Mouse (Mus musculus) CH12.LX (cell line): ENCODE results near the gene Tcirg1. TPM values are rescaled to one million over a fixed set of nuclear protein-coding genes. Genes with fewer than 3 reads are reported as not detected.

ENCODE experiments used
- DNase-seq: peaks from one replicate; pipeline ENCODE4 v3.0.0-alpha.2; 2013; ENCODE audit errors: extremely low read depth
- H3K27ac ChIP-seq: 2 replicates; pipeline ENCODE4 v1.5.1; 2012; ENCODE audit warnings: low read depth, mild to moderate bottlenecking, control low read depth, moderate library complexity; ENCODE audit not compliant: insufficient read depth
- H3K27me3 ChIP-seq: replicated peaks from 2 replicates; pipeline ENCODE3; 2012; ENCODE audit warnings: inconsistent platforms
- H3K36me3 ChIP-seq, 2 experiments: replicated peaks in 1 of 2; 2 replicates each; pipeline versions ENCODE3 to v1.6.1; 2012; ENCODE audit warnings: inconsistent platforms in 1 of 2, low read length in 1 of 2, mild to moderate bottlenecking in 1 of 2, mixed read lengths in 1 of 2, moderate library complexity in 1 of 2; ENCODE audit not compliant: control insufficient read depth in 1 of 2, insufficient read depth in 1 of 2
- H3K4me1 ChIP-seq, 2 experiments: 2 replicates each; pipeline ENCODE4 v1.6.1; 2012; ENCODE audit warnings: inconsistent platforms in 1 of 2, moderate library complexity in 1 of 2; ENCODE audit not compliant: insufficient read depth in 2 of 2, control insufficient read depth in 1 of 2
- H3K4me2 ChIP-seq: 2 replicates; pipeline ENCODE4 v1.6.1; 2012; ENCODE audit warnings: low read depth, mild to moderate bottlenecking, control low read depth; ENCODE audit not compliant: poor library complexity, insufficient read depth, severe bottlenecking
- H3K4me3 ChIP-seq, 3 experiments: fragments of 150-350 bp in 1 of 3; sonication (generic) in 1 of 3; replicated peaks in 1 of 3; 2 replicates each; pipeline versions ENCODE3 to v1.5.1; 2011 to 2012; ENCODE audit warnings: low read depth in 2 of 3, low read length in 2 of 3, mild to moderate bottlenecking in 2 of 3, moderate library complexity in 2 of 3, control low read depth in 1 of 3, improper control_type of control experiment in 1 of 3, inconsistent platforms in 1 of 3, mixed read lengths in 1 of 3; ENCODE audit not compliant: poor library complexity in 1 of 3
- H3K79me2 ChIP-seq: replicated peaks from 2 replicates; pipeline ENCODE4 v1.6.1; 2012; ENCODE audit warnings: mild to moderate bottlenecking, moderate library complexity; ENCODE audit not compliant: control insufficient read depth, poor library complexity, insufficient read depth, severe bottlenecking; ENCODE audit errors: extremely low read depth
- H3K9ac ChIP-seq: 2 replicates; pipeline ENCODE4 v1.6.1; 2012; ENCODE audit warnings: low read depth, mild to moderate bottlenecking, control low read depth, moderate library complexity; ENCODE audit not compliant: insufficient read depth
- H3K9me3 ChIP-seq: replicated peaks from 2 replicates; pipeline ENCODE3; 2012; ENCODE audit warnings: low read length, inconsistent platforms, mixed read lengths
- ELF1 ChIP-seq: IDR thresholded peaks from 2 replicates; pipeline ENCODE4 v1.6.1; 2014; ENCODE audit warnings: low read depth, mild to moderate bottlenecking, inconsistent platforms, low read length, improper control_type of control experiment
- ETS1 ChIP-seq: conservative IDR thresholded peaks from 2 replicates; pipeline ENCODE4 v1.6.1; 2012; ENCODE audit warnings: low read depth, mild to moderate bottlenecking, inconsistent platforms, low read length, improper control_type of control experiment, moderate library complexity
- IRF4 ChIP-seq: IDR thresholded peaks from 2 replicates; pipeline ENCODE4 v1.6.1; 2014; ENCODE audit warnings: low read depth, mild to moderate bottlenecking, inconsistent platforms, low read length, improper control_type of control experiment
- JUN ChIP-seq: IDR thresholded peaks from 2 replicates; pipeline ENCODE4 v1.6.1; 2011; ENCODE audit warnings: low read depth, mild to moderate bottlenecking, low read length, improper control_type of control experiment, moderate library complexity; ENCODE audit not compliant: insufficient read depth
- MEF2A ChIP-seq: IDR thresholded peaks from 2 replicates; pipeline ENCODE4 v1.6.1; 2014; ENCODE audit warnings: low read depth, mild to moderate bottlenecking, inconsistent platforms, low read length, improper control_type of control experiment, borderline replicate concordance
- RCOR1 ChIP-seq: conservative IDR thresholded peaks from 2 replicates; pipeline ENCODE4 v1.6.1; 2012; ENCODE audit warnings: low read depth, mild to moderate bottlenecking, inconsistent platforms, low read length, improper control_type of control experiment
- SIN3A ChIP-seq: IDR thresholded peaks from 2 replicates; pipeline ENCODE4 v1.6.1; 2012; ENCODE audit warnings: low read length, improper control_type of control experiment, inconsistent platforms
- TBP ChIP-seq: conservative IDR thresholded peaks from 2 replicates; pipeline ENCODE4 v1.6.1; 2011; ENCODE audit warnings: low read depth, low read length, improper control_type of control experiment
- TCF12 ChIP-seq: IDR thresholded peaks from 2 replicates; pipeline ENCODE4 v1.6.1; 2014; ENCODE audit warnings: low read depth, mild to moderate bottlenecking, inconsistent platforms, low read length, improper control_type of control experiment
- UBTF ChIP-seq: IDR thresholded peaks from 2 replicates; pipeline ENCODE4 v1.6.1; 2012; ENCODE audit warnings: low read depth, mild to moderate bottlenecking, inconsistent platforms, low read length, improper control_type of control experiment, moderate library complexity
- USF1 ChIP-seq: IDR thresholded peaks from 2 replicates; pipeline ENCODE4 v1.6.1; 2014; ENCODE audit warnings: low read depth, mild to moderate bottlenecking, inconsistent platforms, low read length, improper control_type of control experiment
- USF2 ChIP-seq: conservative IDR thresholded peaks from 2 replicates; pipeline ENCODE4 v1.6.1; 2011; ENCODE audit warnings: low read depth, low read length, improper control_type of control experiment
- ZMIZ1 ChIP-seq: IDR thresholded peaks from 2 replicates; pipeline ENCODE4 v1.6.1; 2012; ENCODE audit warnings: low read depth, mild to moderate bottlenecking, inconsistent platforms, low read length, improper control_type of control experiment
- ZNF384 ChIP-seq: IDR thresholded peaks from 2 replicates; pipeline ENCODE4 v1.6.1; 2012; ENCODE audit warnings: low read depth, low read length, improper control_type of control experiment, inconsistent platforms
- dilution Hi-C: fragments of 300-500 bp; cut with MboI; formaldehyde crosslinking; loops from 2 replicates; pipeline ENCODE4 v1.14.3; 2020; ENCODE audit warnings: low sequenced_read_pairs; ENCODE audit not compliant: extremely low pct_unique_long_range_greater_than_20kb, extremely low pct_ligation_motif_present
- in situ Hi-C: fragments of 300-500 bp; cut with MboI; formaldehyde crosslinking; loops from 3 replicates; pipeline ENCODE4 v1.14.3; 2019; ENCODE audit warnings: low sequenced_read_pairs, low pct_ligation_motif_present, low pct_unique_long_range_greater_than_20kb, mixed read lengths
- polyA plus RNA-seq: library from polyadenylated mRNA; unstranded; fragments of >175 nt; gene quantifications from 2 replicates; pipeline ENCODE4 v1.2.1, GENCODE M21; 2012; ENCODE audit warnings: low read depth; ENCODE audit not compliant: insufficient read length
- total RNA-seq, 2 experiments: library from RNA; depleted of rRNA; stranded (reverse); fragments of 300-350 nt in 1 of 2; fragments of >200 nt in 1 of 2; gene quantifications; 2 replicates each; pipeline ENCODE4 v1.2.3; 2012 to 2014

The Tcirg1 gene
- total and polyA plus RNA-seq, 3 experiments = 46.6 to 62.8 (median 48.5) TPM

GRCm38 (mm10) chr19:3931716-3932115 is 24.8 kb upstream of the Tcirg1 start:
- Histone ChIP-seq H3K9ac (no peak overlapping the region), H3K9me3 (no peaks in the 10 kb centered on the region), H3K4me2 (no peak overlapping the region), H3K27ac (no peak overlapping the region), H3K27me3 (no peaks in the 10 kb centered on the region), H3K4me3 (peak overlapping the region in 1 of 3 experiments; percentile 17), H3K36me3 (peaks cover 0 to under 1% of the 10 kb centered on the region in 2 experiments), H3K79me2 (no peaks in the 10 kb centered on the region), H3K4me1 (peaks cover 36 to 67% of the 10 kb centered on the region in 2 experiments)
- in situ Hi-C loops = no loop called here
- DNase-seq = no peak
- TF ChIP-seq JUN (no peak), IRF4 (0 out of 2 replicates have a peak, but pooled peaks have one; percentile 9), SIN3A (no peak), ZMIZ1 (no peak)
- dilution Hi-C loops = no loop called here

- H3K27ac ChIP-seq = no peak overlapping the region
- peak; percentile 20 for TF ChIP-seq USF1
- no peak for TF ChIP-seq UBTF
- TF ChIP-seq TBP = no peak
- no peak for TF ChIP-seq SIN3A
- no peak for TF ChIP-seq ELF1
- no peak for TF ChIP-seq ETS1
- no peak for TF ChIP-seq IRF4
- 0 out of 2 replicates have a peak, but pooled peaks have one; percentile 10 for TF ChIP-seq TCF12
- TF ChIP-seq RCOR1 = no peak
- no peak for TF ChIP-seq USF2
- TF ChIP-seq ZNF384 = no peak
- TF ChIP-seq MEF2A = no peak
- dilution Hi-C loops (no loop called here), in situ Hi-C loops (no loop called here)
- peaks cover 40 to 74% of the 10 kb centered on the region in 2 experiments for H3K4me1 ChIP-seq
- H3K36me3 ChIP-seq = no peaks in the 10 kb centered on the region
- no peaks in the 10 kb centered on the region for H3K27me3 ChIP-seq
- no peak overlapping the region for H3K4me2 ChIP-seq
- H3K4me3 ChIP-seq = peak overlapping the region in 1 of 3 experiments; percentile 2
- H3K9ac ChIP-seq = no peak overlapping the region
- no peaks in the 10 kb centered on the region for H3K79me2 ChIP-seq
- no peaks in the 10 kb centered on the region for H3K9me3 ChIP-seq
- no peak for DNase-seq
Observed at GRCm38 (mm10) chr19:3930262-3931057, 23.5 kb upstream of the Tcirg1 start.
